Comparison of ENCODE assay signal across 11 mouse cellular contexts in genomic region chr5:138683023-138683766, GRCm38 (mm10).
DNase-seq lines count a peak whose midpoint lies in the region; ATAC-seq and TF ChIP-seq lines count a peak whose summit lies in the region.
"Had no signal": no experiment of that assay in that cellular context is flagged by ENCODE, and none has a peak within 500 bp of the region (broad histone marks: within the 10 kb centered on the region; RNA-seq: fewer than 3 reads in every experiment).

No protein-coding gene starts in this region.

- 45% methylated on average over 8 of the region's 8 CpGs for WGBS in heart, embryonic 13.5 days
- WGBS in lung, adult 2 months: 44% methylated on average over 8 of the region's 8 CpGs
- 25% methylated on average over 8 of the region's 8 CpGs for WGBS in heart, postnatal 0 days
- WGBS in small intestine, adult 2 months: 64% methylated on average over 8 of the region's 8 CpGs

- TF ChIP-seq CTCF in lung, adult 2 months (IDR thresholded peaks at IDR 0.05; ENCODE audit: insufficient read depth, low read length): no peak
- no peak for TF ChIP-seq CTCF in heart, postnatal 0 days (IDR thresholded peaks at IDR 0.05; ENCODE audit: low read depth)
- TF ChIP-seq CTCF in small intestine, adult 2 months (IDR thresholded peaks at IDR 0.05; ENCODE audit: extremely low read depth, insufficient read length, insufficient replicate concordance, low read depth, low read length): no peak

- intact Hi-C loops in heart, postnatal 36 days (cut with DNase I): no loop called here

- TF ChIP-seq POLR2A in lung, adult 2 months (IDR thresholded peaks at IDR 0.05; ENCODE audit: borderline replicate concordance, extremely low read depth, low read depth, low read length): no peak
- TF ChIP-seq POLR2A in small intestine, adult 2 months (IDR thresholded peaks at IDR 0.05; ENCODE audit: low read depth, low read length): no peak

- peak overlapping the region; percentile 47; the same call in 1 of the 2 replicates for H3K9ac ChIP-seq in heart, embryonic 13.5 days
- H3K9ac ChIP-seq in heart, postnatal 0 days (replicated peaks; ENCODE audit: low read depth, low read length): no peak overlapping the region
- H3K9ac ChIP-seq: embryonic facial prominence, embryonic 13.5 days had no signal

- H3K4me1 ChIP-seq in heart, embryonic 13.5 days: peaks cover 7% of the 10 kb centered on the region
- no peaks in the 10 kb centered on the region for H3K4me1 ChIP-seq in lung, adult 2 months (ENCODE audit: control insufficient read depth, insufficient read depth, low read length)
- no peaks in the 10 kb centered on the region for H3K4me1 ChIP-seq in heart, postnatal 0 days (ENCODE audit: control insufficient read depth, insufficient read depth)
- H3K4me1 ChIP-seq in small intestine, adult 2 months (ENCODE audit: control insufficient read depth, insufficient read depth, insufficient read length, low read length): peaks cover 13% of the 10 kb centered on the region; the same call in 1 of the 2 replicates
- H3K4me1 ChIP-seq: embryonic facial prominence, embryonic 13.5 days had no signal

- TF ChIP-seq EP300 in heart, postnatal 0 days (IDR thresholded peaks at IDR 0.05; ENCODE audit: low read depth): no peak

- H3K27ac ChIP-seq in heart, embryonic 13.5 days (replicated peaks): no peak overlapping the region
- H3K27ac ChIP-seq in heart, postnatal 0 days (ENCODE audit: low read depth): no peak overlapping the region
- H3K27ac ChIP-seq in small intestine, adult 2 months (ENCODE audit: insufficient read depth, low read depth, low read length): peak overlapping the region; percentile 42
- H3K27ac ChIP-seq: embryonic facial prominence, embryonic 13.5 days had no signal

- no peaks in the 10 kb centered on the region for H3K9me3 ChIP-seq in heart, embryonic 13.5 days
- H3K9me3 ChIP-seq in heart, postnatal 0 days (replicated peaks; ENCODE audit: control insufficient read depth, low read length): no peaks in the 10 kb centered on the region
- H3K9me3 ChIP-seq: embryonic facial prominence, embryonic 13.5 days had no signal

- no peak overlapping the region for H3K4me2 ChIP-seq in heart, embryonic 13.5 days
- no peak overlapping the region for H3K4me2 ChIP-seq in heart, postnatal 0 days (ENCODE audit: low read depth, low read length)
- H3K4me2 ChIP-seq: embryonic facial prominence, embryonic 13.5 days had no signal

- H3K36me3 ChIP-seq in heart, embryonic 13.5 days: no peaks in the 10 kb centered on the region
- no peaks in the 10 kb centered on the region for H3K36me3 ChIP-seq in heart, postnatal 0 days (replicated peaks; ENCODE audit: control insufficient read depth, insufficient read depth, low read length)
- H3K36me3 ChIP-seq in small intestine, adult 2 months (ENCODE audit: control insufficient read depth, insufficient read depth, low read length): no peaks in the 10 kb centered on the region
- H3K36me3 ChIP-seq: embryonic facial prominence, embryonic 13.5 days had no signal

- no peaks in the 10 kb centered on the region for H3K27me3 ChIP-seq in heart, embryonic 13.5 days (replicated peaks)
- no peaks in the 10 kb centered on the region for H3K27me3 ChIP-seq in heart, postnatal 0 days (ENCODE audit: control insufficient read depth, insufficient read depth, low read length)
- H3K27me3 ChIP-seq in small intestine, adult 2 months (ENCODE audit: control insufficient read depth, insufficient read depth, low read length): no peaks in the 10 kb centered on the region
- H3K27me3 ChIP-seq: embryonic facial prominence, embryonic 13.5 days had no signal

- no peak for ATAC-seq in heart, embryonic 13.5 days (ENCODE audit: extremely low read depth, insufficient number of reproducible peaks, low FRiP score, low TSS enrichment)
- ATAC-seq in heart, postnatal 0 days (ENCODE audit: insufficient read depth, low read depth): no peak
- ATAC-seq: intestine, embryonic 16.5 days had no signal

- H3K4me3 ChIP-seq in heart, embryonic 13.5 days: no peak overlapping the region
- no peak overlapping the region for H3K4me3 ChIP-seq in lung, adult 2 months (replicated peaks; ENCODE audit: extremely low read depth, low read depth, low read length)
- no peak overlapping the region for H3K4me3 ChIP-seq in heart, postnatal 0 days (ENCODE audit: low read depth, low read length)
- no peak overlapping the region for H3K4me3 ChIP-seq in small intestine, adult 2 months (ENCODE audit: low read depth, low read length)
- H3K4me3 ChIP-seq: embryonic facial prominence, embryonic 13.5 days had no signal

- no peak for DNase-seq in heart, postnatal 36 days
- DNase-seq in lung, adult 18-20 months: peak; percentile 6 to 21
- no peak for DNase-seq in lung, adult 2 months
- DNase-seq in heart, postnatal 0 days (ENCODE audit: low spot score): peak; percentile 20
- no peak for DNase-seq in gastrocnemius, adult 8-10 months (ENCODE audit: low spot score in 2 of 2)
- no peak for DNase-seq in layer of hippocampus, adult 9-10 months (ENCODE audit: low spot score)
- DNase-seq: cerebellum, adult 9-10 months had no signal

Comparison
In these comparisons a context has a peak if more than half of its experiments do, and no peak if none do; other contexts are left out.
1. DNase-seq: peak in lung, adult 18-20 months (2 of 2) and heart, postnatal 0 days (single experiment); none in heart, postnatal 36 days (0 of 2), lung, adult 2 months (single experiment), gastrocnemius, adult 8-10 months (0 of 2) and layer of hippocampus, adult 9-10 months (single experiment).